Mouse (Mus musculus): ENCODE measurements around the gene Ctdspl. TPM values are rescaled to one million over a fixed set of nuclear protein-coding genes. Genes with fewer than 3 reads are reported as not detected.
A peak's percentile ranks its signal among the peaks of the same experiment; 100 is the strongest.

Gene Ctdspl
- polyA plus RNA-seq, 1 experiment = 9.3 TPM

DNA sequence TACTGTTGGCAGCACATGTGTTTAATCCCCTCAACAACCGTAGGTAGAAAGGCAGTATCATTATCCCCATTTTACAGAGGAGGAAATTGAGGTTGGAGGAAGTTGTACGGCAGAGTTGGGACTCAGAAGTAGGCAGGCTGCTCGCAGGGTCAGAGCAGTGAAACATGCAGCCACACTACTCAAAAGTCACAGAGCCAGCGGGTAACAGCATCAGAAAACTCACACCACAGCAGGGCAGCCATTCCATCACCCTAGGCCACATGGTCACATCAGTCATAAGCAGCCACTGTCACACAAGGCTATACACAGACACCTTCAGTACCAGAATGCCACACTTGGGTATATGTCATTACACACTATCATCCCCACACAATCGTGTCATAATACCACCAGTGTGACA is 161.1 kb downstream of the Ctdspl start:
- peaks cover 8% of the 10 kb centered on the region; the same call in 1 of the 2 replicates for H3K27me3 ChIP-seq (ENCODE audit: control insufficient read depth, insufficient read depth, low read length)
- no peak overlapping the region for H3K4me3 ChIP-seq (ENCODE audit: control insufficient read depth, insufficient read depth, low read length)
- no peak for DNase-seq
- peaks cover 9% of the 10 kb centered on the region; the same call in 1 of the 2 replicates for H3K4me1 ChIP-seq (replicated peaks; ENCODE audit: control insufficient read depth, insufficient read depth, low read length)
- H3K27ac ChIP-seq (ENCODE audit: control insufficient read depth, insufficient read depth, low read length) = no peak overlapping the region
- no peaks in the 10 kb centered on the region for H3K36me3 ChIP-seq (ENCODE audit: control insufficient read depth, insufficient read depth, low read length)
- 74% methylated on average over 5 of the region's 5 CpGs for WGBS
- no peak for TF ChIP-seq CTCF (IDR thresholded peaks at IDR 0.05; ENCODE audit: borderline replicate concordance, control insufficient read depth, extremely low read depth, insufficient read depth, low read length, poor library complexity)
- TF ChIP-seq POLR2A (IDR thresholded peaks at IDR 0.05; ENCODE audit: control insufficient read depth, extremely low read depth, insufficient read depth, low read length, poor library complexity) = no peak

- H3K27ac ChIP-seq (ENCODE audit: control insufficient read depth, insufficient read depth, low read length) = no peak overlapping the region
- 3% methylated on average over 24 of the region's 24 CpGs for WGBS
These were observed 162.0 kb downstream of the Ctdspl start for GRCm38 (mm10) chr9:119088148-119088801.

DNA sequence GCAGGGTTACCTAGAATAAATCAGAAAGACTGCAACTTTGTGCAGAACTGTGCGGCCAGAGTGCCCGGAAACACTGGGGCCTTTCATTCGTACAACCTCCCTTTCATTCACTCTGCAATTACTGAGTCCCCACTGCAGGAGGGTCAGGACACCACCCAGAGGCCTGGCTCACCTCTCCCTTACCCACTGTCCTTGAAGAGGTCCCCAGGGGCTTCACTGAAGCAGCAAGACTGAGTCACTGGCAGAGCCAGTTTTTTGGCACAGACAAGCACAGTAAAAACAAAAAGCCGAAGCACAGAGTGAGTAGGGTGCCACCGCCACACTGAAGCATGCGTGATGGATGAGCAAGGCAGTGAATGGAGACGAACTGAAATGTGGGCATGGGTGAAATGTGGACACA is 163.2 kb downstream of the Ctdspl start:
- no peak for TF ChIP-seq CTCF (IDR thresholded peaks at IDR 0.05; ENCODE audit: borderline replicate concordance, control insufficient read depth, extremely low read depth, insufficient read depth, low read length, poor library complexity)
- no peak for TF ChIP-seq POLR2A (IDR thresholded peaks at IDR 0.05; ENCODE audit: control insufficient read depth, extremely low read depth, insufficient read depth, low read length, poor library complexity)
- Histone ChIP-seq H3K4me3 (ENCODE audit: control insufficient read depth, insufficient read depth, low read length) (no peak overlapping the region), H3K27ac (ENCODE audit: control insufficient read depth, insufficient read depth, low read length) (no peak overlapping the region), H3K36me3 (ENCODE audit: control insufficient read depth, insufficient read depth, low read length) (no peaks in the 10 kb centered on the region), H3K4me1 (replicated peaks; ENCODE audit: control insufficient read depth, insufficient read depth, low read length) (peaks cover 9% of the 10 kb centered on the region; the same call in 1 of the 2 replicates), H3K27me3 (ENCODE audit: control insufficient read depth, insufficient read depth, low read length) (peaks cover 16% of the 10 kb centered on the region; the same call in 1 of the 2 replicates)
- WGBS = 88% methylated on average over 7 of the region's 7 CpGs
- no peak for DNase-seq

More at GRCm38 (mm10) chr9:119088148-119088801, 162.0 kb downstream of the Ctdspl start:
- Histone ChIP-seq H3K4me1 (replicated peaks; ENCODE audit: control insufficient read depth, insufficient read depth, low read length) (peaks cover 9% of the 10 kb centered on the region; the same call in 1 of the 2 replicates), H3K4me3 (ENCODE audit: control insufficient read depth, insufficient read depth, low read length) (no peak overlapping the region), H3K27me3 (ENCODE audit: control insufficient read depth, insufficient read depth, low read length) (peaks cover 11% of the 10 kb centered on the region; the same call in 1 of the 2 replicates), H3K36me3 (ENCODE audit: control insufficient read depth, insufficient read depth, low read length) (no peaks in the 10 kb centered on the region)
- TF ChIP-seq CTCF (IDR thresholded peaks at IDR 0.05; ENCODE audit: borderline replicate concordance, control insufficient read depth, extremely low read depth, insufficient read depth, low read length, poor library complexity) (no peak), POLR2A (IDR thresholded peaks at IDR 0.05; ENCODE audit: control insufficient read depth, extremely low read depth, insufficient read depth, low read length, poor library complexity) (no peak)
- DNase-seq = peak; percentile 61

- Histone ChIP-seq H3K4me3 (ENCODE audit: control insufficient read depth, insufficient read depth, low read length) (no peak overlapping the region), H3K27me3 (ENCODE audit: control insufficient read depth, insufficient read depth, low read length) (peaks cover 16% of the 10 kb centered on the region; the same call in 1 of the 2 replicates), H3K4me1 (replicated peaks; ENCODE audit: control insufficient read depth, insufficient read depth, low read length) (peaks cover 9% of the 10 kb centered on the region; the same call in 1 of the 2 replicates), H3K27ac (ENCODE audit: control insufficient read depth, insufficient read depth, low read length) (no peak overlapping the region), H3K36me3 (ENCODE audit: control insufficient read depth, insufficient read depth, low read length) (no peaks in the 10 kb centered on the region)
- no peak for DNase-seq
- 96% methylated on average over 5 of the region's 5 CpGs for WGBS
- TF ChIP-seq CTCF (IDR thresholded peaks at IDR 0.05; ENCODE audit: borderline replicate concordance, control insufficient read depth, extremely low read depth, insufficient read depth, low read length, poor library complexity) = no peak
- TF ChIP-seq POLR2A (IDR thresholded peaks at IDR 0.05; ENCODE audit: control insufficient read depth, extremely low read depth, insufficient read depth, low read length, poor library complexity) = no peak
These were observed 164.2 kb downstream of the Ctdspl start for GRCm38 (mm10) chr9:119090462-119090861.

DNA sequence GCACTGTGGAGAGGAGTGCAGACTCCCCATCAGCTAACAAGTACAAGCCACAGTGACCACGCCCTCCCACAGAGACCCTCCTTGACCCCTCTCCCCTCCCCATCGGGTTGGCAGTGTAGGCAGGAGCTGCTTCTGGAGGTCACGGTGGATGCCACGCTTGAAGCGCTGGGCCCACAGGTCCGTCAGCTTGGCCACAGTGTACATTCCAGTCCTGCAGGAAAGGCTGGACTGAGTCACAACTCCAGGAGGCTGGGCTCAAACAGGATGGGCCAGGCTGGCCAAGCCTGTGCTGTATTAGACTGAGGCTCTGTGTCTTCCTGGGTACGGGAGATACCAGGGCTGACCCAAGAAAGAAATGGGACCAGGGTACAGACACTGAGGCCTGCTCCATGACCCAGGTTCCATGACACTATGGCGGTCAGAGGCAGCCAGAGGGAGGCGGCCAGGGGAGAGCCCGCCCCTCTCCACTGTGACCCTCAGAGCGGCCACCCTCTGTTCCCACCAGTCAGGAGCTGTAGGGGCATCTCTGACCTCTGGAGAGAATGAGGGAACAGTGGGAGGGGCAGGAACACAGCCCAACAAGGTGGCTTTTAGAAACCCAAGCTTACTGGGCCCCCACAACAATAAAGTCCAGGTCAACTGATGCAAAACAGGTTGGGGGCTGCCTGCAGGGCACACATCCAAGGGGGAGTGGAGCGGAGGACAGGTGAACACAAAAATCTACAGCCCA is 165.5 kb downstream of the Ctdspl start:
- H3K27me3 ChIP-seq (ENCODE audit: control insufficient read depth, insufficient read depth, low read length) = peaks cover 16% of the 10 kb centered on the region; the same call in 1 of the 2 replicates
- TF ChIP-seq CTCF (IDR thresholded peaks at IDR 0.05; ENCODE audit: borderline replicate concordance, control insufficient read depth, extremely low read depth, insufficient read depth, low read length, poor library complexity) (no peak), POLR2A (IDR thresholded peaks at IDR 0.05; ENCODE audit: control insufficient read depth, extremely low read depth, insufficient read depth, low read length, poor library complexity) (no peak)
- DNase-seq = no peak
- no peak overlapping the region for H3K4me3 ChIP-seq (ENCODE audit: control insufficient read depth, insufficient read depth, low read length)
- no peaks in the 10 kb centered on the region for H3K36me3 ChIP-seq (ENCODE audit: control insufficient read depth, insufficient read depth, low read length)
- WGBS = 90% methylated on average over 12 of the region's 12 CpGs
- peaks cover 9% of the 10 kb centered on the region; the same call in 1 of the 2 replicates for H3K4me1 ChIP-seq (replicated peaks; ENCODE audit: control insufficient read depth, insufficient read depth, low read length)
- no peak overlapping the region for H3K27ac ChIP-seq (ENCODE audit: control insufficient read depth, insufficient read depth, low read length)
